Mouse (Mus musculus) liver, embryonic 14.5 days (tissue): Measurements from ENCODE around the gene Usp8. TPM values are rescaled to one million over a fixed set of nuclear protein-coding genes. Genes with fewer than 3 reads are reported as not detected.

Experiments
- ATAC-seq: fragments of 200-750 bp; cut with Nextera tagmentation; 2 replicates; pipeline ENCODE4 v1.8.0; 2017; ENCODE audit warnings: moderate number of reproducible peaks, mild to moderate bottlenecking, moderate library complexity; ENCODE audit not compliant: insufficient read depth
- DNase-seq, 3 experiments: peaks; one replicate each; pipeline ENCODE4 v3.0.0-alpha.2; 2012 to 2013; ENCODE audit warnings: low read depth in 3 of 3, low spot score in 3 of 3
- H3K27ac ChIP-seq: fragments of 300-500 bp; sonication (generic); 2 replicates; pipeline ENCODE4 v1.5.1; 2014; ENCODE audit warnings: moderate library complexity, mild to moderate bottlenecking, control low read depth, inconsistent platforms
- H3K27me3 ChIP-seq: fragments of 300-500 bp; sonication (generic); 2 replicates; pipeline ENCODE4 v1.6.1; 2014; ENCODE audit warnings: mild to moderate bottlenecking, low read length, moderate library complexity; ENCODE audit not compliant: control insufficient read depth, insufficient read depth
- H3K36me3 ChIP-seq: fragments of 300-500 bp; sonication (generic); replicated peaks from 2 replicates; pipeline ENCODE4 v1.6.1; 2014; ENCODE audit warnings: low read depth; ENCODE audit not compliant: control insufficient read depth, insufficient read depth
- H3K4me1 ChIP-seq, 2 experiments: fragments of 200-500 bp in 1 of 2; fragments of 300-500 bp in 1 of 2; sonication (generic) in 1 of 2; replicated peaks; 2 replicates each; pipeline ENCODE4 v1.6.1; 2012 to 2014; ENCODE audit warnings: antibody characterized with exemption in 1 of 2, inconsistent platforms in 1 of 2, low read length in 1 of 2; ENCODE audit not compliant: control insufficient read depth in 2 of 2, insufficient read depth in 2 of 2
- H3K4me2 ChIP-seq: fragments of 300-500 bp; sonication (generic); 2 replicates; pipeline ENCODE4 v1.6.1; 2014; ENCODE audit warnings: low read depth, mild to moderate bottlenecking, control low read depth, moderate library complexity
- H3K4me3 ChIP-seq, 2 experiments: fragments of 200-500 bp in 1 of 2; fragments of 300-500 bp in 1 of 2; sonication (generic) in 1 of 2; 2 replicates each; pipeline ENCODE4 v1.5.1; 2012 to 2014; ENCODE audit warnings: low read depth in 2 of 2, low read length in 2 of 2, mild to moderate bottlenecking in 2 of 2, control low read depth in 1 of 2, inconsistent platforms in 1 of 2, moderate library complexity in 1 of 2; ENCODE audit not compliant: insufficient read depth in 1 of 2
- H3K9ac ChIP-seq: fragments of 300-500 bp; sonication (generic); replicated peaks from 2 replicates; pipeline ENCODE4 v1.6.1; 2014; ENCODE audit warnings: mild to moderate bottlenecking, control low read depth, moderate library complexity
- H3K9me3 ChIP-seq: fragments of 300-500 bp; sonication (generic); 2 replicates; pipeline ENCODE4 v1.6.1; 2016; ENCODE audit warnings: low read length, mixed read lengths; ENCODE audit not compliant: control insufficient read depth
- CTCF ChIP-seq: IDR thresholded peaks from 2 replicates; pipeline ENCODE4 v1.5.1; 2016; ENCODE audit warnings: antibody characterized with exemption, low read depth, control low read depth
- EP300 ChIP-seq: IDR thresholded peaks from 2 replicates; pipeline ENCODE4 v1.6.1; 2016; ENCODE audit warnings: antibody characterized with exemption, low read depth
- WGBS: fragments of 180-500 bp; shearing (Covaris S2); extraction: QIAGEN DNeasy Blood & Tissue Kit; methylation state at CpG from one replicate; pipeline ENCODE4 v1.1.7; 2014; ENCODE audit not compliant: insufficient replicate concordance; 5-methylcytosine and 5-hydroxymethylcytosine counted together
- polyA plus RNA-seq, 2 experiments: library from polyadenylated mRNA; depleted of rRNA in 1 of 2; stranded (reverse) in 1 of 2; unstranded in 1 of 2; fragments of >200 nt; fragmentation: Nextera tagmentation in 1 of 2; extraction: Ambion mirVana in 1 of 2; gene quantifications; 2 replicates each; pipeline versions ENCODE4 v1.2.1 to v1.2.3; 2012 to 2014

Gene Usp8
- polyA plus RNA-seq, 2 experiments, result 12.1 to 17.8 TPM

DNA sequence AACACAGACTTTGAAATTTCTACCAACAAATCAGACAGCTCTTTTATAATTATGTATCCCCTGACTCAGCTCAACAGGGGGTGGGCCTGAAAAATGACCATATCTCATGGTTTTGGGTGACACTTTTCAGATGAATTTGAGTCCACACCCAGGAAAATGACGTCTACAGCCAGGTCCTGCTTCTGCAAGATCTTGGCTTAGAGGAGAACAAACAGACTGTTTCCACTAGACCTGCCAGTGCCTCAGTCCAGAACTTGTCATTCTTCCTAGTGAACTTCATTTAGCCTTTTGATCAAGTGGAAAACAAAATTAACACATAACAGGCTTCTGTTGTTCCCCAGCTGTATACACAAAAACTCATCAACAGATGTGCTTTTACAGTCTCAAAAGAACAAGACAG is 69.3 kb downstream of the Usp8 start:
- Histone ChIP-seq H3K4me1 (0 out of 4 replicates have a peak, but pooled peaks cover 0 to 2% of the 10 kb centered on the region in 2 experiments), H3K27ac (no peak overlapping the region), H3K4me3 (no peak overlapping the region), H3K36me3 (no peaks in the 10 kb centered on the region), H3K9me3 (no peaks in the 10 kb centered on the region), H3K9ac (no peak overlapping the region), H3K4me2 (no peak overlapping the region), H3K27me3 (no peaks in the 10 kb centered on the region)
- no peak for DNase-seq
- TF ChIP-seq EP300, result no peak
- TF ChIP-seq CTCF, result no peak
- 24% methylated on average over 1 of the region's 1 CpGs for WGBS
- ATAC-seq, result no peak

DNA sequence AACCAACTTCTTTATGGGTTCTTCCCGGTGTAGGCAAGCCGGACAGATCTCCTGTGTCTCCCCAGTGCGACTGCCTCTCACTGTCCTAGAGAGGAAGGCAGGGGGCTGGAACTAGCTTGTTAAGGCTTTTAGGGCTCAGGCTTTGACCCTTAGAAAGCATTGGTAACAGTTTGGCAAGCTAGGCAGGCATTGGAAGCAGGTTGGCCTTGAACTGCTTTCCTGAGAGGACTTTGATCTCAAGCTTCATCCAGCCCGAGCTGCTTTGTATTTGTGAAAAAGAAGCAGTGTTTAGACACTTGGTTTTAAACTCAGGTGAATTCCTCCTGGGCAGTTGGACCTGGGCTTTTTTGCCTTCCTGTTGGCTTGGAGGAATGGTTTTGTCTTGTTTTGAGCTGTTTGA is 71.7 kb downstream of the Usp8 start:
- H3K4me1 ChIP-seq, result 0 out of 4 replicates have a peak, but pooled peaks cover 0 to 2% of the 10 kb centered on the region in 2 experiments
- H3K9ac ChIP-seq, result no peak overlapping the region
- no peaks in the 10 kb centered on the region for H3K9me3 ChIP-seq
- no peak overlapping the region for H3K4me2 ChIP-seq
- ATAC-seq (no peak), DNase-seq (no peak)
- TF ChIP-seq CTCF (no peak), EP300 (no peak)
- no peak overlapping the region for H3K4me3 ChIP-seq
- H3K27me3 ChIP-seq, result no peaks in the 10 kb centered on the region
- WGBS, result 53% methylated on average over 4 of the region's 4 CpGs
- no peaks in the 10 kb centered on the region for H3K36me3 ChIP-seq
- no peak overlapping the region for H3K27ac ChIP-seq

DNA sequence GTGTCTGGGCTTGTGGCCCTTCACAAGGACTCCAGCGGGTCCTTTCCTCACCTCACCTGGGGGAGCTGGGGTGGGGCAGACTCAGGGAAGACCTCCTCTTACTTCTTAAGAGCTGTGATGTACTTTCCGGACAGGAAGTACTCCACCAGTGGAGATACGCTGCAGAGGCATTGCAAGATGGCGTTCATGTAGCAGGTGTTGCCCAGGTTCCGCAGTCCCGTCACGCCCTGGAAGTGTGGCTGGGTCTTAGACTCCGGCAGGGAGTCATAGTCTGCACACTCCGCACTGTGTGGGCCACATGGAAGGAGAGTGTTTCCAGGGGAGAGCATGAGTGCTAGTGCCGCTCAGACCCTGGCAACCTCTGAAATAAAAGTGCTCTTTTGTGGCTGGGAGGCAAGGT is 73.2 kb downstream of the Usp8 start:
- no peaks in the 10 kb centered on the region for H3K9me3 ChIP-seq
- TF ChIP-seq EP300 (no peak), CTCF (no peak)
- no peak overlapping the region for H3K9ac ChIP-seq
- no peak for DNase-seq
- 75% methylated on average over 10 of the region's 10 CpGs for WGBS
- H3K4me1 ChIP-seq, result 0 out of 4 replicates have a peak, but pooled peaks cover 0 to 2% of the 10 kb centered on the region in 2 experiments
- H3K4me2 ChIP-seq, result no peak overlapping the region
- H3K27ac ChIP-seq, result no peak overlapping the region
- no peak for ATAC-seq
- H3K36me3 ChIP-seq, result no peaks in the 10 kb centered on the region
- H3K27me3 ChIP-seq, result no peaks in the 10 kb centered on the region
- H3K4me3 ChIP-seq, result no peak overlapping the region

DNA sequence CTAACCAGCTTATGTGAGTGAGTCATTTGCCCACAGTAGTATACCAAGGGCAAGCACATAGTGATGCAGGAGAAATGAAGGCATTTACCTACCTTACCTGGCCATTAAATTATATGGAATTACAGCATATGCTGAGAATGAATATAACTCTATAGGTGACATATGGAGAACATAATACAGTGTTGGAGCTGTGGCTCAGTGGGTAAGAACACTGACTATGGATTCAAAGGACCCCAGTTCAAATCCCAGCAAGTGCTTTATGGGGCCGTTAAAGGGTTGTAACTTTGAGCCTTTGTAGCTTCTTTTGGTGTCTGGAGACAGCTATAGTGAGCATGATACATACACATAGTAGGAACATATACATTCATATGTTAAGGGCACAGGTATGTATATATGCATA is 74.3 kb downstream of the Usp8 start:
- Histone ChIP-seq H3K9ac (no peak overlapping the region), H3K27ac (no peak overlapping the region), H3K4me1 (0 out of 4 replicates have a peak, but pooled peaks cover 0 to 2% of the 10 kb centered on the region in 2 experiments), H3K4me2 (no peak overlapping the region), H3K4me3 (no peak overlapping the region), H3K36me3 (no peaks in the 10 kb centered on the region), H3K9me3 (no peaks in the 10 kb centered on the region), H3K27me3 (no peaks in the 10 kb centered on the region)
- ATAC-seq (no peak), DNase-seq (no peak)
- 74% methylated on average over 1 of the region's 1 CpGs for WGBS
- TF ChIP-seq EP300, result no peak
- TF ChIP-seq CTCF, result no peak

DNA sequence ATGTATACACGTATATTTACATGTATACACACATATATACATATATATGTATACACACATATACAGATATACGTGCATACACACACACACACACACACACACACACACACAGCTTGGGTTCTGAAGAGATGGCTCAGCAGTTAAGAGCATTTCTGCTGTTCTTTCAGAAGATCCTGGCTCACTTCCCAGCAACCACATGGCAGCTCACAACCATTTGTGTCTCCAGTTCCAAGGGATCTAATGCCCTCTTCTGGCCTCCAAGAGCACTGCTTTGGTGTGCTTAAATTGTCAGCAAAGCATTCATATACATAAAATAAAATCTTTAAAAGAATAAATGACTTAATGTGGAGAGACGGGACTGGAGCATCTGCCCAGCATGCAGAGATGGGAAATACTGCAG is 75.3 kb downstream of the Usp8 start:
- no peak for ATAC-seq
- Histone ChIP-seq H3K4me2 (no peak overlapping the region), H3K27ac (no peak overlapping the region), H3K9ac (no peak overlapping the region), H3K9me3 (no peaks in the 10 kb centered on the region), H3K4me3 (no peak overlapping the region), H3K27me3 (no peaks in the 10 kb centered on the region), H3K36me3 (no peaks in the 10 kb centered on the region), H3K4me1 (0 out of 4 replicates have a peak, but pooled peaks cover 0 to 2% of the 10 kb centered on the region in 2 experiments)
- TF ChIP-seq EP300 (no peak), CTCF (peak; percentile 48)
- 60% methylated on average over 3 of the region's 3 CpGs for WGBS
- DNase-seq, result no peak
